Mouse (Mus musculus): ENCODE data around the gene Sh2d6. TPM values are rescaled to one million over a fixed set of nuclear protein-coding genes. Genes with fewer than 3 reads are reported as not detected.

Sh2d6 gene
- total and polyA plus RNA-seq, 2 experiments from 2014 or later: not detected

DNA sequence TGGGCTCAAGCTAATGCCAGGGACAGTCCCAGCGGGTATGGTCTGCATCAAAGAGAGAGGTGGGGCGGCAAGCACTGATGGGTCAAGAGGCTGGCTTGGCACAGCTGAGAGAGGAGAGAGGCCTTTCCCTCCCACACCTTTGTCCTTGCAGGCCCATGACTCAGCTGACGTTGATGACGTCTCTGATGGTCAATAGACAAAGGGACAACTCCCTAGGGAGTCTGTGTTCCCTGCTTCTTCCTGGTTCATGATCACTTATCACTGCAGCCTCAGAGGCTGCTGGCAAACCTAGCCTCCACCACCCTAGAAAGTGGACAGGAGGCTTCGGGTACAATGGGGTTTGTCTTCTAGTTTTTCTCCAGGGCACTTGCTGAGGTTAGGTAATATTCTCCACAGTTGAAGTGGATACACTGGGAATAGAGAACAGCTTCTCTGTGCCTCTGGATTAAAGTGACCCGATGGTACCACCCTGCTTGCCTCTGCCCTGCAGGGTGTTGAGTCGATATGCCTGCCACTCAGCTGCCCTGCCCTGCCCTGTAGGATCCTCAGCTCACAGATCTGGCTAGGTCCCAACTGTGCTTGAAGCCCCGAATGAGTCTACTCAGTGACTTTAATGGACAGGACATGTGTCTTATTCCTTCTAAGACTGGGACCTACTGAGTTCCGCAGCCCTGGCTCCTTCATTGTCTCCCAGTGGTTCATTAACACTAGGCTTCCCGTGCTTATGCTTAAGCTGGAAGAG is 7.1 kb upstream of the Sh2d6 start:
- H3K27ac ChIP-seq (ENCODE audit: low read depth): no peak overlapping the region; the same call in 1 of the 2 replicates
- 0 out of 2 replicates have a peak, but pooled peaks cover 6% of the 10 kb centered on the region for H3K4me1 ChIP-seq (ENCODE audit: control insufficient read depth, insufficient read depth)

DNA sequence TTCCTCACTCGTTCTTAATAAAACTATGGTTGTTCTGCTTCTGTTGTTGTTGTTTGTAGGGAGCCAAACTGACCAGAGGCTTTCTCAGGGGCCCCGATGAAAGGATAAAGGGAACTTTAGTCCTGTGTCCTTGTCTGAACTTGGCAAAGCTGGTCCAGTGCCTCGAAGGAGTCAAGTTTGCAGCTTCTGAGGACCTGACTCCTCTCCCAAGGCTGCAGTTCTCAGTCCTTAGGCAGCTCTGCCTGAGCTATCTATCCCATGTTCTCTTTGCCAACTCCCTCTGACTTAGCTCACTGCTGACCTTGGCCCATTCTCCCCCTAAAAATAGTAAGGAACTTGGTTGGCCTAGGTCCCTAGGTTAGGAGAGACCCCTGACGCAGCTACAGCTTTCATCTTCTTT is 5.6 kb upstream of the Sh2d6 start:
- H3K9me3 ChIP-seq (replicated peaks; ENCODE audit: control insufficient read depth, low read length): no peaks in the 10 kb centered on the region
- H3K27ac ChIP-seq (ENCODE audit: low read depth): no peak overlapping the region
- WGBS: 70% methylated on average over 4 of the region's 4 CpGs
- no peak overlapping the region for H3K9ac ChIP-seq (replicated peaks; ENCODE audit: low read depth, low read length)
- TF ChIP-seq EP300 (IDR thresholded peaks at IDR 0.05; ENCODE audit: low read depth) (no peak), CTCF (IDR thresholded peaks at IDR 0.05; ENCODE audit: low read depth) (no peak)
- ATAC-seq (ENCODE audit: insufficient read depth, low read depth) (no peak), DNase-seq (ENCODE audit: low spot score) (no peak)
- no peaks in the 10 kb centered on the region for H3K4me1 ChIP-seq (ENCODE audit: control insufficient read depth, insufficient read depth)
- no peaks in the 10 kb centered on the region for H3K27me3 ChIP-seq (ENCODE audit: control insufficient read depth, insufficient read depth, low read length)
- H3K4me3 ChIP-seq (ENCODE audit: low read depth, low read length): no peak overlapping the region
- no peak overlapping the region for H3K4me2 ChIP-seq (ENCODE audit: low read depth, low read length)
- no peaks in the 10 kb centered on the region for H3K36me3 ChIP-seq (replicated peaks; ENCODE audit: control insufficient read depth, insufficient read depth, low read length)

More for the DNA sequence above, 7.1 kb upstream of the Sh2d6 start:
- peak; percentile 30 for DNase-seq (ENCODE audit: low spot score)
- no peaks in the 10 kb centered on the region for H3K9me3 ChIP-seq (replicated peaks; ENCODE audit: control insufficient read depth, low read length)
- TF ChIP-seq CTCF (IDR thresholded peaks at IDR 0.05; ENCODE audit: low read depth): no peak
- TF ChIP-seq EP300 (IDR thresholded peaks at IDR 0.05; ENCODE audit: low read depth): no peak
- H3K4me2 ChIP-seq (ENCODE audit: low read depth, low read length): no peak overlapping the region
- no peak overlapping the region for H3K9ac ChIP-seq (replicated peaks; ENCODE audit: low read depth, low read length)
- H3K36me3 ChIP-seq (replicated peaks; ENCODE audit: control insufficient read depth, insufficient read depth, low read length): no peaks in the 10 kb centered on the region
- no peak overlapping the region for H3K4me3 ChIP-seq (ENCODE audit: low read depth, low read length)
- H3K27me3 ChIP-seq (ENCODE audit: control insufficient read depth, insufficient read depth, low read length): no peaks in the 10 kb centered on the region
- ATAC-seq (ENCODE audit: insufficient read depth, low read depth): no peak
- WGBS: 66% methylated on average over 10 of the region's 10 CpGs

GRCm38 (mm10) chr6:72524160-72524559 is 2.7 kb upstream of the Sh2d6 start:
- DNase-seq (ENCODE audit: low spot score) (no peak), ATAC-seq (ENCODE audit: insufficient read depth, low read depth) (no peak)
- H3K4me1 ChIP-seq (ENCODE audit: control insufficient read depth, insufficient read depth): peaks cover 10% of the 10 kb centered on the region
- H3K4me3 ChIP-seq (ENCODE audit: low read depth, low read length): no peak overlapping the region
- no peak overlapping the region for H3K9ac ChIP-seq (replicated peaks; ENCODE audit: low read depth, low read length)
- TF ChIP-seq EP300 (IDR thresholded peaks at IDR 0.05; ENCODE audit: low read depth) (no peak), CTCF (IDR thresholded peaks at IDR 0.05; ENCODE audit: low read depth) (no peak)
- WGBS: 71% methylated on average over 2 of the region's 2 CpGs
- no peaks in the 10 kb centered on the region for H3K36me3 ChIP-seq (replicated peaks; ENCODE audit: control insufficient read depth, insufficient read depth, low read length)
- H3K27me3 ChIP-seq (ENCODE audit: control insufficient read depth, insufficient read depth, low read length): no peaks in the 10 kb centered on the region
- no peak overlapping the region for H3K4me2 ChIP-seq (ENCODE audit: low read depth, low read length)
- no peak overlapping the region for H3K27ac ChIP-seq (ENCODE audit: low read depth)
- no peaks in the 10 kb centered on the region for H3K9me3 ChIP-seq (replicated peaks; ENCODE audit: control insufficient read depth, low read length)

DNA sequence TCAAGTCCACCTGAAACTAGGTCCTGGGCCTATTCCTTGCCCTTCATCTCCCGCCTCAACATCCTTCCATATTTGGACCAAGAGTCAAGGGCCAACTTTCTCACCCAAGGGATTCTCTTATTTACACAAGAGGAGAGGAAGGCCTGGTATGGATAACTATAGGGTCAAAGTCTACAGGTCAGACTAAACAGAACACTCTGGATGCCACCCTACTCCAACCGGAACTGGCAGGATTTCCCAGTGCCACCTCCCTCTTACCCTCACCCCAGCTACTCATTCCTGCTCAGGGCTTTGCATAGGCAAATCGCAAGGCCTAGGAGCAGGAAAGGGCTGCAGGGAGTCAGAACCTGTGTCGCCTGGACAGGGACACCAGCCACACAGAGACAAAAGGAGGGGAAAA is 1.7 kb upstream of the Sh2d6 start:
- Histone ChIP-seq H3K4me2 (ENCODE audit: low read depth, low read length) (no peak overlapping the region), H3K27ac (ENCODE audit: low read depth) (no peak overlapping the region), H3K36me3 (replicated peaks; ENCODE audit: control insufficient read depth, insufficient read depth, low read length) (no peaks in the 10 kb centered on the region), H3K9ac (replicated peaks; ENCODE audit: low read depth, low read length) (no peak overlapping the region), H3K4me1 (ENCODE audit: control insufficient read depth, insufficient read depth) (peaks cover 10% of the 10 kb centered on the region), H3K27me3 (ENCODE audit: control insufficient read depth, insufficient read depth, low read length) (no peaks in the 10 kb centered on the region), H3K4me3 (ENCODE audit: low read depth, low read length) (no peak overlapping the region), H3K9me3 (replicated peaks; ENCODE audit: control insufficient read depth, low read length) (no peaks in the 10 kb centered on the region)
- ATAC-seq (ENCODE audit: insufficient read depth, low read depth) (no peak), DNase-seq (ENCODE audit: low spot score) (no peak)
- TF ChIP-seq EP300 (IDR thresholded peaks at IDR 0.05; ENCODE audit: low read depth) (no peak), CTCF (IDR thresholded peaks at IDR 0.05; ENCODE audit: low read depth) (no peak)
- WGBS: 73% methylated on average over 4 of the region's 4 CpGs

DNA sequence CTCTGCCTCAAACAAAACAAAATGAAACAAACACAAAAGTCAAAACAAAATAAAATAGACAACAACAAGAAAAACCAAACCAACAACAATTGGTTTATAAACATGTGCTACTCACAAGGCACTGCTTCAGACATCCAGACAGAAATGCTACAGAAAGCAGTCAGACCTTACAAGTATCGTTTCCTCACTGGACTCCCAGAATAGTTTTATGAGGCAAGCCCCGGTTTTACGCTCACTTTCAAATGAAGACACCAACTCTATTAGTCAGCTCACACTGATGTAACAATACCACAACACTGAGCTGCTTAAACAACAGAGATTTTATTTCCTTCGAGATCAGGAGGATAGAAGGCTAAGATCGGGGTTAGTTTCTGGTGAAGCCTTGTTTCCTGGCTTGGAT is 781 bp upstream of the Sh2d6 start:
- H3K9ac ChIP-seq (replicated peaks; ENCODE audit: low read depth, low read length): no peak overlapping the region
- H3K4me1 ChIP-seq (ENCODE audit: control insufficient read depth, insufficient read depth): peaks cover 10% of the 10 kb centered on the region
- H3K27me3 ChIP-seq (ENCODE audit: control insufficient read depth, insufficient read depth, low read length): no peaks in the 10 kb centered on the region
- H3K27ac ChIP-seq (ENCODE audit: low read depth): no peak overlapping the region
- H3K4me3 ChIP-seq (ENCODE audit: low read depth, low read length): no peak overlapping the region
- H3K36me3 ChIP-seq (replicated peaks; ENCODE audit: control insufficient read depth, insufficient read depth, low read length): no peaks in the 10 kb centered on the region
- WGBS: 72% methylated on average over 5 of the region's 5 CpGs
- ATAC-seq (ENCODE audit: insufficient read depth, low read depth) (no peak), DNase-seq (ENCODE audit: low spot score) (no peak)
- TF ChIP-seq EP300 (IDR thresholded peaks at IDR 0.05; ENCODE audit: low read depth) (no peak), CTCF (IDR thresholded peaks at IDR 0.05; ENCODE audit: low read depth) (no peak)
- H3K4me2 ChIP-seq (ENCODE audit: low read depth, low read length): no peak overlapping the region
- H3K9me3 ChIP-seq (replicated peaks; ENCODE audit: control insufficient read depth, low read length): no peaks in the 10 kb centered on the region

DNA sequence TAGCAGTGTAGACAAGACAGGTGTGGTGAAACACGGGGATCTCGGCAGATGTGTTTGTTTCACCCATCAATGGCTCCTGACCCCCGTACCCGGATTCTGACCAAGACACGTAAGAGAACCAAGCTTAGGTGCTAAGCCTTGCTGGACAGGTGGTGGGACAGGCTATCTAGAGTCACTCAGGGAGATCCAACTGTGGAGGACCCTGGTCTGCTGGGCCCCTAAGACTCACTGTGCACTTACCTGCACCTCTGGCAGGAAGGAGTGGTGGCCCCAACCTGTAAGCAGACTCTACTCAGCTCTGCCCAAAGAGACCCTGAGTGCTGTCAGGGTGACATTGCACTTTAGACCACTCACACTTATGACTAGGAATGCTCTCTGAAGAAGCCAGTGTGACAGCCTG is 603 bp downstream of the Sh2d6 start:
- DNase-seq (ENCODE audit: low spot score): no peak
- WGBS: 91% methylated on average over 5 of the region's 5 CpGs
- H3K4me3 ChIP-seq (ENCODE audit: low read depth, low read length): no peak overlapping the region
- H3K36me3 ChIP-seq (replicated peaks; ENCODE audit: control insufficient read depth, insufficient read depth, low read length): no peaks in the 10 kb centered on the region
- TF ChIP-seq EP300 (IDR thresholded peaks at IDR 0.05; ENCODE audit: low read depth): no peak
- no peak for TF ChIP-seq CTCF (IDR thresholded peaks at IDR 0.05; ENCODE audit: low read depth)
- H3K27me3 ChIP-seq (ENCODE audit: control insufficient read depth, insufficient read depth, low read length): no peaks in the 10 kb centered on the region
- ATAC-seq (ENCODE audit: insufficient read depth, low read depth): no peak
- H3K4me1 ChIP-seq (ENCODE audit: control insufficient read depth, insufficient read depth): peaks cover 10% of the 10 kb centered on the region
- H3K27ac ChIP-seq (ENCODE audit: low read depth): no peak overlapping the region
- H3K4me2 ChIP-seq (ENCODE audit: low read depth, low read length): no peak overlapping the region
- no peak overlapping the region for H3K9ac ChIP-seq (replicated peaks; ENCODE audit: low read depth, low read length)
- no peaks in the 10 kb centered on the region for H3K9me3 ChIP-seq (replicated peaks; ENCODE audit: control insufficient read depth, low read length)

All from heart, postnatal 0 days (tissue).